8 mouse cellular contexts compared by ENCODE assay signal in genomic region chr12:110674243-110674642, GRCm38 (mm10). TPM values are rescaled to one million over a fixed set of nuclear protein-coding genes. Genes with fewer than 3 reads are reported as not detected.
DNase-seq lines count a peak whose midpoint lies in the region; ATAC-seq and TF ChIP-seq lines count a peak whose summit lies in the region.

No protein-coding gene starts in this region.

- H3K4me3 ChIP-seq in heart, postnatal 0 days (ENCODE audit: low read depth, low read length): no peak overlapping the region
- no peak overlapping the region for H3K4me3 ChIP-seq in midbrain, embryonic 14.5 days (replicated peaks; ENCODE audit: low read depth, low read length)
- no peak overlapping the region for H3K4me3 ChIP-seq in midbrain, embryonic 10.5 days

- WGBS in heart, postnatal 0 days: 51% methylated on average over 5 of the region's 5 CpGs
- WGBS in midbrain, embryonic 14.5 days: 60% methylated on average over 5 of the region's 5 CpGs
- 51% methylated on average over 5 of the region's 5 CpGs for WGBS in midbrain, embryonic 10.5 days

- no peak overlapping the region for H3K9ac ChIP-seq in heart, postnatal 0 days (replicated peaks; ENCODE audit: low read depth, low read length)
- no peak overlapping the region for H3K9ac ChIP-seq in midbrain, embryonic 14.5 days (replicated peaks; ENCODE audit: low read length)

- no peak for TF ChIP-seq EP300 in heart, postnatal 0 days (IDR thresholded peaks at IDR 0.05; ENCODE audit: low read depth)

- no peak for DNase-seq in heart, postnatal 0 days (ENCODE audit: low spot score)
- DNase-seq in heart, postnatal 36 days: no peak
- DNase-seq in midbrain, embryonic 14.5 days: peak; percentile 29
- DNase-seq in midbrain, embryonic 10.5 days (ENCODE audit: low spot score): no peak
- peak; percentile 92 for DNase-seq in ZHBTc4 (ENCODE audit: low read depth, low spot score)
- DNase-seq in retina, embryonic 14.5 days (ENCODE audit: low spot score): peak; percentile 56
- DNase-seq in layer of hippocampus, postnatal 14 days (ENCODE audit: low spot score in 2 of 2): no peak
- no peak for DNase-seq in cerebellum, adult 9-10 months

- no peaks in the 10 kb centered on the region for H3K4me1 ChIP-seq in heart, postnatal 0 days (ENCODE audit: control insufficient read depth, insufficient read depth)
- no peaks in the 10 kb centered on the region for H3K4me1 ChIP-seq in midbrain, embryonic 14.5 days (ENCODE audit: control insufficient read depth, insufficient read depth, low read length)
- no peaks in the 10 kb centered on the region for H3K4me1 ChIP-seq in midbrain, embryonic 10.5 days

- no peak for ATAC-seq in heart, postnatal 0 days (ENCODE audit: insufficient read depth, low read depth)
- no peak for ATAC-seq in midbrain, embryonic 14.5 days (ENCODE audit: low FRiP score, low TSS enrichment)

- no peaks in the 10 kb centered on the region for H3K27me3 ChIP-seq in heart, postnatal 0 days (ENCODE audit: control insufficient read depth, insufficient read depth, low read length)
- no peaks in the 10 kb centered on the region for H3K27me3 ChIP-seq in midbrain, embryonic 14.5 days (ENCODE audit: control insufficient read depth, insufficient read depth, low read length)
- H3K27me3 ChIP-seq in midbrain, embryonic 10.5 days (ENCODE audit: low read depth, poor library complexity, severe bottlenecking): no peaks in the 10 kb centered on the region

- no peaks in the 10 kb centered on the region for H3K9me3 ChIP-seq in heart, postnatal 0 days (replicated peaks; ENCODE audit: control insufficient read depth, low read length)
- no peaks in the 10 kb centered on the region for H3K9me3 ChIP-seq in midbrain, embryonic 14.5 days (ENCODE audit: control insufficient read depth, low read length)
- no peaks in the 10 kb centered on the region for H3K9me3 ChIP-seq in midbrain, embryonic 10.5 days (replicated peaks)

- no peaks in the 10 kb centered on the region; the same call in 1 of the 2 replicates for H3K36me3 ChIP-seq in heart, postnatal 0 days (replicated peaks; ENCODE audit: control insufficient read depth, insufficient read depth, low read length)
- peaks cover 11% of the 10 kb centered on the region for H3K36me3 ChIP-seq in midbrain, embryonic 14.5 days (ENCODE audit: control insufficient read depth, insufficient read depth, low read length)
- peaks cover 18% of the 10 kb centered on the region for H3K36me3 ChIP-seq in midbrain, embryonic 10.5 days

- intact Hi-C loops in heart, postnatal 36 days (cut with DNase I): no loop called here

- no peak overlapping the region for H3K4me2 ChIP-seq in heart, postnatal 0 days (ENCODE audit: low read depth, low read length)
- no peak overlapping the region for H3K4me2 ChIP-seq in midbrain, embryonic 14.5 days (ENCODE audit: low read length)

- TF ChIP-seq CTCF in heart, postnatal 0 days (IDR thresholded peaks at IDR 0.05; ENCODE audit: low read depth): peak; percentile 42

- H3K27ac ChIP-seq in heart, postnatal 0 days (ENCODE audit: low read depth): no peak overlapping the region
- no peak overlapping the region for H3K27ac ChIP-seq in midbrain, embryonic 14.5 days (replicated peaks; ENCODE audit: low read depth, low read length)
- no peak overlapping the region for H3K27ac ChIP-seq in midbrain, embryonic 10.5 days (replicated peaks)

RNA-seq across cellular contexts. Expression of gene 1700001K19Rik, which starts 8.2 kb away (rescaled TPM):
- not detected in 2 replicates for total RNA-seq in heart, postnatal 0 days (2014; rRNA removed; ENCODE audit: low replicate concordance)
- 0.16 TPM in 1 of 2 replicates, not detected in the other for polyA plus RNA-seq in heart, postnatal 0 days (2015; fragmentation: Nextera tagmentation; extraction: Ambion mirVana)
- total RNA-seq in heart, postnatal 36 days (2021): not detected
- polyA plus RNA-seq in midbrain, embryonic 14.5 days (2014; fragmentation: Nextera tagmentation; extraction: Ambion mirVana): 0.70 TPM in 1 of 2 replicates, not detected in the other
- not detected in 2 replicates for polyA plus RNA-seq in midbrain, embryonic 10.5 days (2016; fragmentation: Nextera tagmentation; extraction: Ambion mirVana)
- total RNA-seq in layer of hippocampus, postnatal 14 days (2021): not detected

RNA-seq across cellular contexts. Expression of gene Hsp90aa1, which starts 28.3 kb away (rescaled TPM):
- 181 and 434 TPM in 2 replicates for total RNA-seq in heart, postnatal 0 days (2014; rRNA removed; ENCODE audit: low replicate concordance)
- 255 and 258 TPM in 2 replicates for polyA plus RNA-seq in heart, postnatal 0 days (2015; fragmentation: Nextera tagmentation; extraction: Ambion mirVana)
- 100 to 1,000 TPM; 136 to 209 TPM for total RNA-seq in heart, postnatal 36 days (2021)
- polyA plus RNA-seq in midbrain, embryonic 14.5 days (2014; fragmentation: Nextera tagmentation; extraction: Ambion mirVana): 1,408 and 1,565 TPM in 2 replicates
- 1,099 and 1,206 TPM in 2 replicates for polyA plus RNA-seq in midbrain, embryonic 10.5 days (2016; fragmentation: Nextera tagmentation; extraction: Ambion mirVana)
- 100 to 1,000 TPM; 938 to 989 TPM for total RNA-seq in layer of hippocampus, postnatal 14 days (2021)

Comparison
In these comparisons a context has a peak if more than half of its experiments do, and no peak if none do; other contexts are left out.
1. DNase-seq: peak in midbrain, embryonic 14.5 days (single experiment), ZHBTc4 (single experiment) and retina, embryonic 14.5 days (single experiment); none in heart, postnatal 0 days (single experiment), heart, postnatal 36 days (0 of 2), midbrain, embryonic 10.5 days (single experiment), layer of hippocampus, postnatal 14 days (0 of 2) and cerebellum, adult 9-10 months (single experiment).